Mouse (Mus musculus): Measurements from ENCODE around the gene Fanca. TPM values are rescaled to one million over a fixed set of nuclear protein-coding genes. Genes with fewer than 3 reads are reported as not detected.
"Not testable (repeated sequence)": the region's sequence is repeated elsewhere in the genome, so short reads cannot be mapped to it uniquely, and the experiment has no call there.

Gene Fanca
- total RNA-seq, 2 experiments from 2014 or later = 1.7 to 2.8 TPM

GRCm38 (mm10) chr8:123233760-123234159 is 84.6 kb downstream of the Fanca start:
- H3K4me3 ChIP-seq = peak overlapping the region; percentile 88
- H3K27ac ChIP-seq = peak overlapping the region; percentile 97
- no peak for DNase-seq (ENCODE audit: low spot score in 2 of 2)
- no peak for TF ChIP-seq CTCF (conservative IDR thresholded peaks at IDR 0.05)

- no peak for DNase-seq (ENCODE audit: low spot score in 2 of 2)
- peak overlapping the region; percentile 97 for H3K27ac ChIP-seq
- no peak for TF ChIP-seq CTCF (conservative IDR thresholded peaks at IDR 0.05)
- H3K4me3 ChIP-seq = peak overlapping the region; percentile 88
Observed at GRCm38 (mm10) chr8:123233300-123233699, 85.1 kb downstream of the Fanca start.

GRCm38 (mm10) chr8:123232553-123232952 is 85.8 kb downstream of the Fanca start:
- no peak overlapping the region for H3K4me3 ChIP-seq
- no peak for DNase-seq (ENCODE audit: low spot score in 2 of 2)
- no peak for TF ChIP-seq CTCF (conservative IDR thresholded peaks at IDR 0.05)
- peak overlapping the region; percentile 97 for H3K27ac ChIP-seq

- DNase-seq (ENCODE audit: low spot score in 2 of 2) = no peak
- TF ChIP-seq CTCF (conservative IDR thresholded peaks at IDR 0.05) = peak; percentile 60
- H3K27ac ChIP-seq = peak overlapping the region; percentile 97; the same call in 1 of the 2 replicates
- H3K4me3 ChIP-seq = no peak overlapping the region
Observed at GRCm38 (mm10) chr8:123231742-123232141, 86.6 kb downstream of the Fanca start.

- not testable (repeated sequence) for DNase-seq (ENCODE audit: low spot score in 2 of 2); H3K4me3 ChIP-seq
- peak overlapping the region; percentile 51 for H3K27ac ChIP-seq
Observed at GRCm38 (mm10) chr8:123230326-123230725, 88.0 kb downstream of the Fanca start.

- no peak for TF ChIP-seq CTCF (conservative IDR thresholded peaks at IDR 0.05)
- no peak overlapping the region for H3K27ac ChIP-seq
- no peak overlapping the region for H3K4me3 ChIP-seq
- no peak for DNase-seq (ENCODE audit: low spot score in 2 of 2)
Observed at GRCm38 (mm10) chr8:123228416-123228815, 90.0 kb downstream of the Fanca start.

GRCm38 (mm10) chr8:123224278-123225266 is 93.8 kb downstream of the Fanca start, which contains the start of gene Cdk10:
Gene Cdk10 (plus strand): TSS chr8:123224842.
- DNase-seq (ENCODE audit: low spot score in 2 of 2) = peak; percentile 94
- Histone ChIP-seq H3K4me3 (peak within 1 kb of the TSS; percentile 66), H3K27ac (peak within 1 kb of the TSS; percentile 93)
- no peak; the same call in 1 of the 2 replicates for TF ChIP-seq CTCF (conservative IDR thresholded peaks at IDR 0.05)

GRCm38 (mm10) chr8:123220917-123221316 is 97.5 kb downstream of the Fanca start:
- Histone ChIP-seq H3K27ac (no peak overlapping the region), H3K4me3 (no peak overlapping the region)
- TF ChIP-seq CTCF (conservative IDR thresholded peaks at IDR 0.05) = no peak
- no peak for DNase-seq (ENCODE audit: low spot score in 2 of 2)

Other genes starting within 250 kb of the Fanca start
- 100 to 1,000 TPM; 418 to 466 TPM for gene Rpl13, start 216.2 kb downstream of the Fanca start, total RNA-seq (2021)
- gene Cpne7, start 201.2 kb downstream of the Fanca start, total RNA-seq (2021) = 100 to 1,000 TPM; 257 to 313 TPM
- 1 to 10 TPM; 2.0 to 2.8 TPM for gene Sult5a1, start 160.3 kb downstream of the Fanca start, total RNA-seq (2021)
- gene Dpep1, start 132.3 kb downstream of the Fanca start, total RNA-seq (2021) = under 1 TPM in 1 of 2 experiments, not detected in 1; 0.37 TPM
- 100 to 1,000 TPM; 102 to 111 TPM for gene Chmp1a, start 105.8 kb downstream of the Fanca start, total RNA-seq (2021)
- 1 to 10 TPM; 6.5 to 7.1 TPM for gene Spata33, start 105.7 kb downstream of the Fanca start, total RNA-seq (2021)
- gene Cdk10, start 93.7 kb downstream of the Fanca start, total RNA-seq (2021) = 10 to 100 TPM; 93.9 to 98.8 TPM
- gene Spata2l, start 82.3 kb downstream of the Fanca start, total RNA-seq (2021) = 10 to 100 TPM; 71.4 to 75.0 TPM
- gene Zfp276, start 64.4 kb downstream of the Fanca start, total RNA-seq (2021) = 10 to 100 TPM; 20.3 to 24.8 TPM
- 10 to 100 TPM; 59.5 to 70.3 TPM for gene Vps9d1, start 64.2 kb downstream of the Fanca start, total RNA-seq (2021)
- gene Spire2, start 14.1 kb upstream of the Fanca start, total RNA-seq (2021) = 10 to 100 TPM; 15.8 to 17.4 TPM
- 100 to 1,000 TPM; 459 to 497 TPM for gene Tcf25, start 55.2 kb upstream of the Fanca start, total RNA-seq (2021)
- gene Mc1r, start 88.5 kb upstream of the Fanca start, total RNA-seq (2021) = not detected
- 100 to 1,000 TPM; 249 to 277 TPM for gene Tubb3, start 92.8 kb upstream of the Fanca start, total RNA-seq (2021)
- gene Def8, start 105.0 kb upstream of the Fanca start, total RNA-seq (2021) = 10 to 100 TPM; 56.7 to 62.1 TPM
- 10 to 100 TPM; 23.6 to 37.6 TPM for gene Afg3l1, start 159.3 kb upstream of the Fanca start, total RNA-seq (2021)
- gene Dbndd1, start 196.9 kb upstream of the Fanca start, total RNA-seq (2021) = 1 to 10 TPM; 9.7 to 9.8 TPM
- gene Gas8, start 200.3 kb upstream of the Fanca start, total RNA-seq (2021) = 10 to 100 TPM; 30.3 to 30.6 TPM

Data from layer of hippocampus, adult 2 months (tissue).